Mouse (Mus musculus) thymus, adult 2 months (tissue): ENCODE measurements around the gene Patj.

Source experiments
- CTCF ChIP-seq: fragments of 200-500 bp; IDR thresholded peaks from 2 replicates; pipeline ENCODE4 v1.5.1; 2012; ENCODE audit warnings: mild to moderate bottlenecking, control low read depth, low read length, moderate library complexity, borderline replicate concordance; ENCODE audit not compliant: control insufficient read depth, poor library complexity, insufficient read depth; ENCODE audit errors: extremely low read depth
- POLR2A ChIP-seq: fragments of 200-500 bp; IDR thresholded peaks from 2 replicates; pipeline ENCODE4 v1.6.1; 2012; ENCODE audit warnings: mild to moderate bottlenecking, low read length, control low read depth, moderate library complexity; ENCODE audit not compliant: control insufficient read depth, poor library complexity, insufficient read depth; ENCODE audit errors: extremely low read depth

DNA sequence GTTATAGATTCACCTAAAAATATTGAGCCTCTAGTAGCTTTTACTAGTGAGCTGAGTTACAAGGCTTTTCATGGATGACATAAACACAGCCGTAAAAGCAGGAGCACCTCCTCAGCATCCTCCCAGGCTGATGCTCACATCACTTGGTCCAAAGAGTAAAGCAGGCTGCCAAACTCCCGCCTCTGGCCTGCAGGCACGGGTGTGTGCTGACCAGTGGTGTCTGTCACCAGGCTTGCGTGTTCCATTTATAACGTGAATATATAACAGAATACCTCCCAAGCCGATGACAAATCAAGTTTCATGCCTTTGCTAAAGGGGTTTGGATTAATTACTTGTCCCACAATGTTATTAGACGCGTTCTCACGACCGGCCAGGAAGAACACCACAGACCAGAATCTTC, 128.9 kb downstream of the Patj start:
- no peak for TF ChIP-seq POLR2A
- TF ChIP-seq CTCF: no peak
